Mouse (Mus musculus): ENCODE measurements around the gene Zbtb18.

Zbtb18 gene

GRCm38 (mm10) chr1:177483612-177484011 is 41.5 kb downstream of the Zbtb18 start:
- no peak for DNase-seq (ENCODE audit: low spot score)

- DNase-seq (ENCODE audit: low spot score) = no peak
Measured at GRCm38 (mm10) chr1:177484280-177484679, 42.1 kb downstream of the Zbtb18 start.

GRCm38 (mm10) chr1:177484680-177485079 is 42.5 kb downstream of the Zbtb18 start:
- no peak for DNase-seq (ENCODE audit: low spot score)

GRCm38 (mm10) chr1:177489844-177490243 is 47.7 kb downstream of the Zbtb18 start:
- no peak for DNase-seq (ENCODE audit: low spot score)

GRCm38 (mm10) chr1:177490808-177491207 is 48.7 kb downstream of the Zbtb18 start:
- no peak for DNase-seq (ENCODE audit: low spot score)

- DNase-seq (ENCODE audit: low spot score) = no peak
Measured at GRCm38 (mm10) chr1:177491280-177491679, 49.1 kb downstream of the Zbtb18 start.

GRCm38 (mm10) chr1:177494306-177494705 is 52.2 kb downstream of the Zbtb18 start:
- DNase-seq (ENCODE audit: low spot score) = no peak

- no peak for DNase-seq (ENCODE audit: low spot score)
Measured at GRCm38 (mm10) chr1:177494913-177495542, 52.9 kb downstream of the Zbtb18 start.
